Comparison of ENCODE assay signal across 27 mouse cellular contexts in the genomic region with DNA sequence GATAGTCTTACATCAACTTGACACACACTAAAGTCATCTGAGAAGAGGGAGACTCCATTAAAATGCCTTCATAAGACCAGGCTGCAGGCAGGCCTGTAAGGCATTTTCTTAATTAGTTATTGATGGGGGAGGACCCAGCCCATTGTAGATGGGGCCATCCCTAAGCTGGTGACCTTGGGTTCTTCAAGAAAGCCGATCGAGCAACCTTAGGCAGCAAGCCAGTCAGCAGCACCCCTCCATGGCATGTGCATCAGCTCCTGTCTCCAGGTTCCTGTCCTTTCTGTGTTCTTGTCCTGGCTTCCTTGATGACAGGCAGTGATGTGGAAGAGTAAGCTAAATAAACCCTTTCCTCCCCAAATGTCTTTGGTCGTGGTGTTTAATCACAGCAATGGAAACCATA. TPM values are rescaled to one million over a fixed set of nuclear protein-coding genes. Genes with fewer than 3 reads are reported as not detected.
DNase-seq lines count a peak whose midpoint lies in the region; ATAC-seq and TF ChIP-seq lines count a peak whose summit lies in the region.
"Had no signal": no experiment of that assay in that cellular context is flagged by ENCODE, and none has a peak within 500 bp of the region (broad histone marks: within the 10 kb centered on the region; RNA-seq: fewer than 3 reads in every experiment).

No protein-coding gene starts in this region.

- DNase-seq in kidney, postnatal 4 days = no peak
- no peak for DNase-seq in kidney, postnatal 36 days
- DNase-seq in testis, postnatal 14 days (ENCODE audit: low spot score) = no peak
- DNase-seq: adrenal gland, adult 8-10 months; adrenal gland, postnatal 14 days; adrenal gland, postnatal 36 days; B cell, adult 2 months; cerebellum, adult 11-12 months; cerebellum, adult 2 months; cerebellum, adult 9-10 months; cerebellum, postnatal 10 days; cerebellum, postnatal 25 days had no signal

- H3K4me2 ChIP-seq in kidney, embryonic 14.5 days (replicated peaks; ENCODE audit: low read depth, low read length) = no peak overlapping the region
- H3K4me2 ChIP-seq in kidney, embryonic 16.5 days (replicated peaks; ENCODE audit: low read depth, low read length) = no peak overlapping the region
- H3K4me2 ChIP-seq: embryonic facial prominence, embryonic 12.5 days; forebrain, embryonic 13.5 days; forebrain, embryonic 15.5 days had no signal

- H3K9me3 ChIP-seq in kidney, embryonic 14.5 days (ENCODE audit: control insufficient read depth, low read length) = no peaks in the 10 kb centered on the region
- H3K9me3 ChIP-seq in kidney, embryonic 16.5 days (ENCODE audit: low read length) = no peaks in the 10 kb centered on the region
- H3K9me3 ChIP-seq: embryonic facial prominence, embryonic 10.5 days; embryonic facial prominence, embryonic 12.5 days; forebrain, embryonic 13.5 days; forebrain, embryonic 15.5 days; G1E had no signal

- TF ChIP-seq CTCF in testis, adult 2 months (IDR thresholded peaks at IDR 0.05; ENCODE audit: control insufficient read depth, insufficient read depth, insufficient replicate concordance, low read depth, low read length) = no peak

- H3K4me3 ChIP-seq in kidney, embryonic 14.5 days (ENCODE audit: low read length) = no peak overlapping the region
- H3K4me3 ChIP-seq in kidney, embryonic 16.5 days (ENCODE audit: low read length) = no peak overlapping the region
- no peak overlapping the region for H3K4me3 ChIP-seq in testis, adult 2 months (ENCODE audit: control insufficient read depth, low read depth, low read length)
- H3K4me3 ChIP-seq: embryonic facial prominence, embryonic 10.5 days; embryonic facial prominence, embryonic 12.5 days; forebrain, embryonic 13.5 days; forebrain, embryonic 15.5 days had no signal

- H3K4me1 ChIP-seq in kidney, embryonic 14.5 days (ENCODE audit: control insufficient read depth, insufficient read depth, low read length) = no peaks in the 10 kb centered on the region
- peaks cover 5% of the 10 kb centered on the region; the same call in 1 of the 2 replicates for H3K4me1 ChIP-seq in kidney, embryonic 16.5 days (ENCODE audit: insufficient read depth, low read length)
- no peaks in the 10 kb centered on the region for H3K4me1 ChIP-seq in testis, adult 2 months (ENCODE audit: control insufficient read depth, insufficient read depth, low read length)
- H3K4me1 ChIP-seq: embryonic facial prominence, embryonic 12.5 days; forebrain, embryonic 13.5 days; forebrain, embryonic 15.5 days had no signal

- peak; percentile 60 for ATAC-seq in kidney, embryonic 14.5 days (ENCODE audit: low FRiP score, low TSS enrichment)
- ATAC-seq in kidney, embryonic 16.5 days (ENCODE audit: low FRiP score, low TSS enrichment) = peak; percentile 54; the same call in 1 of the 2 replicates
- ATAC-seq: activated CD4-positive, CD25-positive, alpha-beta regulatory T cell, adult 4 months; CD4-positive, CD25-positive, alpha-beta regulatory T cell, adult 4 months; forebrain, embryonic 13.5 days; forebrain, embryonic 15.5 days; Patski had no signal

- no peak overlapping the region for H3K9ac ChIP-seq in kidney, embryonic 14.5 days (ENCODE audit: low read depth, low read length)
- no peak overlapping the region for H3K9ac ChIP-seq in kidney, embryonic 16.5 days (replicated peaks; ENCODE audit: low read length)
- H3K9ac ChIP-seq: embryonic facial prominence, embryonic 12.5 days; forebrain, embryonic 13.5 days; forebrain, embryonic 15.5 days had no signal

- no peaks in the 10 kb centered on the region for H3K27me3 ChIP-seq in kidney, embryonic 14.5 days (ENCODE audit: control insufficient read depth, insufficient read depth, low read length)
- H3K27me3 ChIP-seq in kidney, embryonic 16.5 days (ENCODE audit: insufficient read depth, low read length) = no peaks in the 10 kb centered on the region
- no peaks in the 10 kb centered on the region for H3K27me3 ChIP-seq in testis, adult 2 months (ENCODE audit: control insufficient read depth, insufficient read depth, low read length)
- H3K27me3 ChIP-seq: CH12.LX; embryonic facial prominence, embryonic 12.5 days; forebrain, embryonic 13.5 days; forebrain, embryonic 15.5 days; Patski had no signal

- H3K36me3 ChIP-seq in kidney, embryonic 14.5 days (ENCODE audit: control insufficient read depth, insufficient read depth, low read length) = no peaks in the 10 kb centered on the region
- H3K36me3 ChIP-seq in kidney, embryonic 16.5 days (ENCODE audit: insufficient read depth, low read length) = no peaks in the 10 kb centered on the region
- no peaks in the 10 kb centered on the region for H3K36me3 ChIP-seq in testis, adult 2 months (ENCODE audit: control insufficient read depth, insufficient read depth, low read length)
- H3K36me3 ChIP-seq: embryonic facial prominence, embryonic 10.5 days; embryonic facial prominence, embryonic 12.5 days; forebrain, embryonic 15.5 days; G1E had no signal

- no peak for TF ChIP-seq POLR2A in testis, adult 2 months (IDR thresholded peaks at IDR 0.05; ENCODE audit: control insufficient read depth, low read depth, low read length)

- no peak overlapping the region for H3K27ac ChIP-seq in kidney, embryonic 14.5 days (ENCODE audit: low read depth, low read length)
- H3K27ac ChIP-seq in kidney, embryonic 16.5 days (ENCODE audit: low read length) = no peak overlapping the region
- H3K27ac ChIP-seq in testis, adult 2 months (ENCODE audit: control insufficient read depth, insufficient read depth, low read depth, low read length) = peak overlapping the region; percentile 59; the same call in 1 of the 2 replicates
- H3K27ac ChIP-seq: embryonic facial prominence, embryonic 12.5 days; forebrain, embryonic 13.5 days; forebrain, embryonic 15.5 days had no signal

- 26% methylated on average over 3 of the region's 3 CpGs for WGBS in kidney, embryonic 14.5 days
- 35% methylated on average over 3 of the region's 3 CpGs for WGBS in kidney, embryonic 16.5 days

RNA-seq across cellular contexts. Expression of gene Hsd17b3, which starts 3.1 kb away (rescaled TPM):
- not detected in 2 replicates for polyA plus RNA-seq in kidney, embryonic 14.5 days (2014; fragmentation: Nextera tagmentation; extraction: Ambion mirVana)
- not detected in 2 replicates for polyA plus RNA-seq in kidney, embryonic 16.5 days (2015; fragmentation: Nextera tagmentation; extraction: Ambion mirVana)
- 16.4 and 27.2 TPM in 2 replicates for polyA plus RNA-seq in testis, adult 2 months (2012; rRNA removed)
- polyA plus RNA-seq: activated CD4-positive, CD25-positive, alpha-beta regulatory T cell, adult 4 months; CD4-positive, CD25-positive, alpha-beta regulatory T cell, adult 4 months; cerebellum, adult 2 months; cortical plate, adult 2 months; embryonic facial prominence, embryonic 10.5 days; embryonic facial prominence, embryonic 12.5 days; embryonic facial prominence, embryonic 14.5 days; forebrain, embryonic 11.5 days; forebrain, embryonic 13.5 days; forebrain, embryonic 15.5 days; G1E; Patski had no signal

RNA-seq across cellular contexts. Expression of gene Slc35d2, which starts 37.0 kb away (rescaled TPM):
- polyA plus RNA-seq in kidney, embryonic 14.5 days (2014; fragmentation: Nextera tagmentation; extraction: Ambion mirVana) = 5.5 TPM in 2 replicates
- polyA plus RNA-seq in kidney, embryonic 16.5 days (2015; fragmentation: Nextera tagmentation; extraction: Ambion mirVana) = 5.6 and 5.8 TPM in 2 replicates
- polyA plus RNA-seq in testis, adult 2 months (2012; rRNA removed) = 0.79 and 1.1 TPM in 2 replicates
- polyA plus RNA-seq: G1E had no signal

Comparison
In these comparisons a context has a peak if more than half of its experiments do, and no peak if none do; other contexts are left out.
1. RNA of gene Hsd17b3, which starts 3.1 kb away (polyA plus RNA-seq): 16.4 to 27.2 TPM in testis, adult 2 months; not detected in kidney, embryonic 16.5 days and not detected in kidney, embryonic 14.5 days; every median in the first group is over 10 times any median in the second.